Comparison of ENCODE assay signal across 8 mouse cellular contexts in genomic region chr4:118427415-118427767, GRCm38 (mm10). TPM values are rescaled to one million over a fixed set of nuclear protein-coding genes. Genes with fewer than 3 reads are reported as not detected.
DNase-seq lines count a peak whose midpoint lies in the region; ATAC-seq and TF ChIP-seq lines count a peak whose summit lies in the region.

No protein-coding gene starts in this region.

- TF ChIP-seq CTCF in lung, postnatal 0 days (IDR thresholded peaks at IDR 0.05), result no peak

- peaks cover 7% of the 10 kb centered on the region; the same call in 1 of the 2 replicates for H3K36me3 ChIP-seq in lung, postnatal 0 days (ENCODE audit: insufficient read depth, low read length)
- H3K36me3 ChIP-seq in limb, embryonic 14.5 days (ENCODE audit: control insufficient read depth, insufficient read depth, low read length), result peaks cover 24% of the 10 kb centered on the region
- H3K36me3 ChIP-seq in stomach, embryonic 15.5 days, result peaks cover 10% of the 10 kb centered on the region

- no peak for TF ChIP-seq POLR2A in limb, embryonic 14.5 days (IDR thresholded peaks at IDR 0.05; ENCODE audit: borderline replicate concordance, extremely low read depth, insufficient read depth, insufficient read length)

- H3K4me1 ChIP-seq in lung, postnatal 0 days (ENCODE audit: insufficient read depth, low read depth, low read length), result peaks cover 24% of the 10 kb centered on the region; the same call in 1 of the 2 replicates
- H3K4me1 ChIP-seq in limb, embryonic 14.5 days (ENCODE audit: control insufficient read depth, insufficient read depth, low read length), result peaks cover 21% of the 10 kb centered on the region
- H3K4me1 ChIP-seq in stomach, embryonic 15.5 days, result peaks cover 25% of the 10 kb centered on the region

- 3% methylated on average over 5 of the region's 5 CpGs for WGBS in lung, postnatal 0 days
- WGBS in limb, embryonic 14.5 days, result 4% methylated on average over 5 of the region's 5 CpGs
- under 1% methylated on average over 5 of the region's 5 CpGs for WGBS in stomach, embryonic 15.5 days

- no peaks in the 10 kb centered on the region for H3K27me3 ChIP-seq in lung, postnatal 0 days (replicated peaks; ENCODE audit: insufficient read depth, low read length)
- no peaks in the 10 kb centered on the region for H3K27me3 ChIP-seq in limb, embryonic 14.5 days (ENCODE audit: control insufficient read depth, insufficient read depth, low read length)
- no peaks in the 10 kb centered on the region for H3K27me3 ChIP-seq in stomach, embryonic 15.5 days (replicated peaks)

- peak overlapping the region; percentile 96 for H3K27ac ChIP-seq in lung, postnatal 0 days (ENCODE audit: low read length)
- peak overlapping the region; percentile 68 for H3K27ac ChIP-seq in limb, embryonic 14.5 days (replicated peaks; ENCODE audit: low read depth, low read length)
- peak overlapping the region; percentile 90 for H3K27ac ChIP-seq in stomach, embryonic 15.5 days

- DNase-seq in lung, postnatal 0 days (ENCODE audit: low spot score), result no peak
- DNase-seq in lung, adult 18-20 months, result no peak
- no peak for DNase-seq in limb, embryonic 14.5 days (ENCODE audit: low spot score)
- DNase-seq in right cerebral cortex, postnatal 36 days (ENCODE audit: low spot score in 2 of 2), result no peak
- no peak for DNase-seq in cerebellum, postnatal 10 days
- no peak for DNase-seq in layer of hippocampus, postnatal 25 days (ENCODE audit: extremely low spot score in 1 of 2, low spot score in 1 of 2)

- peak overlapping the region; percentile 71 for H3K4me3 ChIP-seq in lung, postnatal 0 days (ENCODE audit: low read depth, low read length)
- peak overlapping the region; percentile 66 for H3K4me3 ChIP-seq in limb, embryonic 14.5 days (replicated peaks; ENCODE audit: low read length)
- H3K4me3 ChIP-seq in stomach, embryonic 15.5 days (replicated peaks), result peak overlapping the region; percentile 85

- H3K9ac ChIP-seq in lung, postnatal 0 days (replicated peaks; ENCODE audit: low read depth), result peak overlapping the region; percentile 80; the same call in 1 of the 2 replicates
- peak overlapping the region; percentile 69 for H3K9ac ChIP-seq in limb, embryonic 14.5 days (ENCODE audit: low read depth, low read length, severe bottlenecking)
- H3K9ac ChIP-seq in stomach, embryonic 15.5 days, result peak overlapping the region; percentile 61

- no peaks in the 10 kb centered on the region for H3K9me3 ChIP-seq in lung, postnatal 0 days (ENCODE audit: low read length)
- no peaks in the 10 kb centered on the region for H3K9me3 ChIP-seq in limb, embryonic 14.5 days (ENCODE audit: control insufficient read depth, low read length)
- no peaks in the 10 kb centered on the region for H3K9me3 ChIP-seq in stomach, embryonic 15.5 days

- peak overlapping the region; percentile 83 for H3K4me2 ChIP-seq in lung, postnatal 0 days (replicated peaks; ENCODE audit: low read depth, low read length)
- peak overlapping the region; percentile 90 for H3K4me2 ChIP-seq in limb, embryonic 14.5 days (replicated peaks; ENCODE audit: low read depth, low read length, severe bottlenecking)
- peak overlapping the region; percentile 86 for H3K4me2 ChIP-seq in stomach, embryonic 15.5 days

- TF ChIP-seq EP300 in lung, postnatal 0 days (IDR thresholded peaks at IDR 0.05), result no peak

- peak; percentile 15 for ATAC-seq in lung, postnatal 0 days
- peak; percentile 38 for ATAC-seq in erythroblast, adult 5-6 weeks (replicated peaks; ENCODE audit: low FRiP score, poor library complexity, severe bottlenecking)
- peak; percentile 32 for ATAC-seq in limb, embryonic 14.5 days (ENCODE audit: low FRiP score, low read depth)
- no peak; the same call in 1 of the 2 replicates for ATAC-seq in stomach, embryonic 15.5 days (ENCODE audit: insufficient read depth, low FRiP score, low read depth)

RNA-seq across cellular contexts. Expression of gene Elovl1, which starts 0.5 kb away (rescaled TPM):
- 351 and 356 TPM in 2 replicates for polyA plus RNA-seq in lung, postnatal 0 days (2015; fragmentation: Nextera tagmentation; extraction: Ambion mirVana)
- 15.2 and 35.9 TPM in 2 replicates for total RNA-seq in erythroblast, adult 5-6 weeks (2015; ENCODE audit: low replicate concordance)
- 21.7 and 22.0 TPM in 2 replicates for total RNA-seq in erythroblast, adult 5-6 weeks (2017; ENCODE audit: low replicate concordance)
- polyA plus RNA-seq in limb, embryonic 14.5 days (2012; rRNA removed), result 147 and 170 TPM in 2 replicates
- polyA plus RNA-seq in limb, embryonic 14.5 days (2014; fragmentation: Nextera tagmentation; extraction: Ambion mirVana), result 106 and 135 TPM in 2 replicates
- 128 and 136 TPM in 2 replicates for polyA plus RNA-seq in stomach, embryonic 15.5 days (2015; fragmentation: Nextera tagmentation; extraction: Ambion mirVana)
- total RNA-seq in layer of hippocampus, postnatal 25 days (2021), result 10 to 100 TPM; 29.5 to 30.3 TPM

RNA-seq across cellular contexts. Expression of gene Cdc20, which starts 9.8 kb away (rescaled TPM):
- 16.5 and 20.2 TPM in 2 replicates for polyA plus RNA-seq in lung, postnatal 0 days (2015; fragmentation: Nextera tagmentation; extraction: Ambion mirVana)
- total RNA-seq in erythroblast, adult 5-6 weeks (2015; ENCODE audit: low replicate concordance), result 25.1 and 32.5 TPM in 2 replicates
- 30.8 and 46.6 TPM in 2 replicates for total RNA-seq in erythroblast, adult 5-6 weeks (2017; ENCODE audit: low replicate concordance)
- polyA plus RNA-seq in limb, embryonic 14.5 days (2012; rRNA removed), result 144 and 152 TPM in 2 replicates
- 189 and 198 TPM in 2 replicates for polyA plus RNA-seq in limb, embryonic 14.5 days (2014; fragmentation: Nextera tagmentation; extraction: Ambion mirVana)
- polyA plus RNA-seq in stomach, embryonic 15.5 days (2015; fragmentation: Nextera tagmentation; extraction: Ambion mirVana), result 220 and 224 TPM in 2 replicates
- 1 to 10 TPM; 1.1 to 1.5 TPM for total RNA-seq in layer of hippocampus, postnatal 25 days (2021)

RNA-seq across cellular contexts. Expression of gene Med8, which starts 18.3 kb away (rescaled TPM):
- 90.5 and 95.8 TPM in 2 replicates for polyA plus RNA-seq in lung, postnatal 0 days (2015; fragmentation: Nextera tagmentation; extraction: Ambion mirVana)
- 30.0 and 32.2 TPM in 2 replicates for total RNA-seq in erythroblast, adult 5-6 weeks (2015; ENCODE audit: low replicate concordance)
- total RNA-seq in erythroblast, adult 5-6 weeks (2017; ENCODE audit: low replicate concordance), result 37.6 and 66.2 TPM in 2 replicates
- 60.2 and 79.0 TPM in 2 replicates for polyA plus RNA-seq in limb, embryonic 14.5 days (2012; rRNA removed)
- 94.4 and 96.3 TPM in 2 replicates for polyA plus RNA-seq in limb, embryonic 14.5 days (2014; fragmentation: Nextera tagmentation; extraction: Ambion mirVana)
- 99.8 and 101 TPM in 2 replicates for polyA plus RNA-seq in stomach, embryonic 15.5 days (2015; fragmentation: Nextera tagmentation; extraction: Ambion mirVana)
- total RNA-seq in layer of hippocampus, postnatal 25 days (2021), result 10 to 100 TPM; 58.8 to 63.2 TPM

RNA-seq across cellular contexts. Expression of gene Szt2, which starts 18.3 kb away (rescaled TPM):
- 6.1 TPM in 2 replicates for polyA plus RNA-seq in lung, postnatal 0 days (2015; fragmentation: Nextera tagmentation; extraction: Ambion mirVana)
- total RNA-seq in erythroblast, adult 5-6 weeks (2015; ENCODE audit: low replicate concordance), result 13.3 and 14.2 TPM in 2 replicates
- 14.1 and 21.6 TPM in 2 replicates for total RNA-seq in erythroblast, adult 5-6 weeks (2017; ENCODE audit: low replicate concordance)
- 37.2 and 47.6 TPM in 2 replicates for polyA plus RNA-seq in limb, embryonic 14.5 days (2012; rRNA removed)
- 11.7 and 12.4 TPM in 2 replicates for polyA plus RNA-seq in limb, embryonic 14.5 days (2014; fragmentation: Nextera tagmentation; extraction: Ambion mirVana)
- 4.8 and 7.0 TPM in 2 replicates for polyA plus RNA-seq in stomach, embryonic 15.5 days (2015; fragmentation: Nextera tagmentation; extraction: Ambion mirVana)
- 10 to 100 TPM; 31.3 to 41.2 TPM for total RNA-seq in layer of hippocampus, postnatal 25 days (2021)

RNA-seq across cellular contexts. Expression of gene Mpl, which starts 29.9 kb away (rescaled TPM):
- polyA plus RNA-seq in lung, postnatal 0 days (2015; fragmentation: Nextera tagmentation; extraction: Ambion mirVana), result 1.1 TPM in 2 replicates
- total RNA-seq in erythroblast, adult 5-6 weeks (2015; ENCODE audit: low replicate concordance), result 3.6 TPM in 1 of 2 replicates, not detected in the other
- 1.1 TPM in 1 of 2 replicates, not detected in the other for total RNA-seq in erythroblast, adult 5-6 weeks (2017; ENCODE audit: low replicate concordance)
- 0.23 and 0.51 TPM in 2 replicates for polyA plus RNA-seq in limb, embryonic 14.5 days (2012; rRNA removed)
- polyA plus RNA-seq in limb, embryonic 14.5 days (2014; fragmentation: Nextera tagmentation; extraction: Ambion mirVana), result 0.12 and 0.41 TPM in 2 replicates
- 0.28 and 0.45 TPM in 2 replicates for polyA plus RNA-seq in stomach, embryonic 15.5 days (2015; fragmentation: Nextera tagmentation; extraction: Ambion mirVana)
- under 1 TPM in 1 of 2 experiments, not detected in 1; 0.34 TPM for total RNA-seq in layer of hippocampus, postnatal 25 days (2021)
